20 mouse cellular contexts compared by ENCODE assay signal in the genomic region with DNA sequence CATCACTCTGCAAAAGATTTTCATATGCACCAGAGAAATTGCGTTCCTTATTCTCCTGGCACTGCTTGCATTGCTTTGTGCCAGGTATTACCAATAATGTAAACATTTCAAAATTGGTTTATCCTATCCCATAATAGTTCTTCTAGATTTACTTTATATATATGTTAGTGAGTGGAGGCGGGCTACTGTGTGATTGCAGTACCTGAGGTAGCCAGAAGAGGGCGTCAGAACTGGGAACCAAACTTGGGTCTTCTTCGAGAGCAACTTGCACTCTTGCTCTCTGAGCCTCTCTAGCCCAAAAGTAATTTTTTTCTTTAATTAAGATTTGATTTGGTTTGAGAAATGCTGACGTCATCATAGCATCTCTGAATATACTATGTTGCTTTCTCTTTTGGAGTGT.
DNase-seq lines count a peak whose midpoint lies in the region; ATAC-seq and TF ChIP-seq lines count a peak whose summit lies in the region.
"Had no signal": no experiment of that assay in that cellular context is flagged by ENCODE, and none has a peak within 500 bp of the region (broad histone marks: within the 10 kb centered on the region; RNA-seq: fewer than 3 reads in every experiment).

No protein-coding gene starts in this region.

- ATAC-seq in hindbrain, postnatal 0 days, result no peak
- no peak for ATAC-seq in hindbrain, embryonic 14.5 days (ENCODE audit: low FRiP score)
- ATAC-seq in liver, postnatal 0 days, result no peak
- ATAC-seq: forebrain, embryonic 15.5 days; midbrain, embryonic 16.5 days had no signal

- no peaks in the 10 kb centered on the region for H3K9me3 ChIP-seq in hindbrain, postnatal 0 days (ENCODE audit: low read length)
- no peaks in the 10 kb centered on the region for H3K9me3 ChIP-seq in hindbrain, embryonic 14.5 days (ENCODE audit: control insufficient read depth, low read length)
- H3K9me3 ChIP-seq in liver, postnatal 0 days (ENCODE audit: low read length), result no peaks in the 10 kb centered on the region
- no peaks in the 10 kb centered on the region for H3K9me3 ChIP-seq in E14TG2a.4 (ENCODE audit: low read length)
- H3K9me3 ChIP-seq: forebrain, embryonic 15.5 days; heart, embryonic 13.5 days; kidney, embryonic 15.5 days; stomach, embryonic 15.5 days had no signal

- no peaks in the 10 kb centered on the region for H3K27me3 ChIP-seq in hindbrain, postnatal 0 days (ENCODE audit: insufficient read depth, low read length)
- no peaks in the 10 kb centered on the region for H3K27me3 ChIP-seq in hindbrain, embryonic 14.5 days (ENCODE audit: control insufficient read depth, insufficient read depth, low read length)
- H3K27me3 ChIP-seq in liver, postnatal 0 days (ENCODE audit: insufficient read depth, low read length), result no peaks in the 10 kb centered on the region
- H3K27me3 ChIP-seq in E14TG2a.4 (ENCODE audit: insufficient read depth, low read length), result no peaks in the 10 kb centered on the region
- H3K27me3 ChIP-seq: forebrain, embryonic 15.5 days; heart, embryonic 13.5 days; kidney, embryonic 15.5 days; limb, embryonic 12.5 days; megakaryocyte, embryonic 14.5 days; stomach, embryonic 15.5 days had no signal

- no peak for TF ChIP-seq EP300 in liver, postnatal 0 days (IDR thresholded peaks at IDR 0.05; ENCODE audit: low read depth)

- TF ChIP-seq CTCF in hindbrain, postnatal 0 days (IDR thresholded peaks at IDR 0.05; ENCODE audit: low read depth), result peak; percentile 40
- peak; percentile 45 for TF ChIP-seq CTCF in liver, postnatal 0 days (IDR thresholded peaks at IDR 0.05; ENCODE audit: low read depth)
- peak; percentile 83 for TF ChIP-seq CTCF in E14TG2a.4 (conservative IDR thresholded peaks at IDR 0.05; ENCODE audit: low read length)
- peak; percentile 36; the same call in 1 of the 2 replicates for TF ChIP-seq CTCF in bone marrow macrophage, adult 2 months (IDR thresholded peaks at IDR 0.05; ENCODE audit: low read depth, low read length)

- H3K27ac ChIP-seq in hindbrain, postnatal 0 days, result no peak overlapping the region
- H3K27ac ChIP-seq in hindbrain, embryonic 14.5 days, result no peak overlapping the region
- no peak overlapping the region for H3K27ac ChIP-seq in liver, postnatal 0 days (ENCODE audit: low read depth)
- no peak overlapping the region for H3K27ac ChIP-seq in bone marrow macrophage, adult 2 months (ENCODE audit: insufficient read depth, low read depth, low read length)
- H3K27ac ChIP-seq: forebrain, embryonic 15.5 days; heart, embryonic 13.5 days; kidney, embryonic 15.5 days; limb, embryonic 12.5 days; stomach, embryonic 15.5 days had no signal

- no peak overlapping the region for H3K4me2 ChIP-seq in hindbrain, postnatal 0 days (ENCODE audit: low read depth, low read length)
- H3K4me2 ChIP-seq in hindbrain, embryonic 14.5 days (replicated peaks), result no peak overlapping the region
- no peak overlapping the region for H3K4me2 ChIP-seq in liver, postnatal 0 days (ENCODE audit: low read depth, low read length)
- H3K4me2 ChIP-seq: forebrain, embryonic 15.5 days; heart, embryonic 13.5 days; kidney, embryonic 15.5 days; limb, embryonic 12.5 days; stomach, embryonic 15.5 days had no signal

- WGBS in hindbrain, postnatal 0 days, result 77% methylated on average over 5 of the region's 5 CpGs
- WGBS in hindbrain, embryonic 14.5 days, result 72% methylated on average over 5 of the region's 5 CpGs
- 68% methylated on average over 5 of the region's 5 CpGs for WGBS in liver, postnatal 0 days (ENCODE audit: insufficient replicate concordance)

- no peaks in the 10 kb centered on the region for H3K4me1 ChIP-seq in hindbrain, postnatal 0 days (ENCODE audit: insufficient read depth, low read length)
- no peaks in the 10 kb centered on the region for H3K4me1 ChIP-seq in hindbrain, embryonic 14.5 days (replicated peaks; ENCODE audit: control insufficient read depth, insufficient read depth, low read length)
- no peaks in the 10 kb centered on the region for H3K4me1 ChIP-seq in liver, postnatal 0 days (ENCODE audit: insufficient read depth)
- H3K4me1 ChIP-seq in E14TG2a.4 (replicated peaks; ENCODE audit: low read depth, low read length), result peaks cover 6% of the 10 kb centered on the region; the same call in 1 of the 2 replicates
- no peaks in the 10 kb centered on the region for H3K4me1 ChIP-seq in bone marrow macrophage, adult 2 months (ENCODE audit: control insufficient read depth, insufficient read depth, low read length)
- H3K4me1 ChIP-seq: forebrain, embryonic 15.5 days; megakaryocyte, embryonic 14.5 days; stomach, embryonic 15.5 days had no signal

- H3K9ac ChIP-seq in hindbrain, postnatal 0 days (replicated peaks; ENCODE audit: low read length), result no peak overlapping the region
- H3K9ac ChIP-seq in hindbrain, embryonic 14.5 days, result no peak overlapping the region
- H3K9ac ChIP-seq in liver, postnatal 0 days (replicated peaks), result no peak overlapping the region
- H3K9ac ChIP-seq: forebrain, embryonic 15.5 days; heart, embryonic 13.5 days; kidney, embryonic 15.5 days; limb, embryonic 12.5 days; stomach, embryonic 15.5 days had no signal

- DNase-seq in hindbrain, postnatal 0 days (ENCODE audit: low spot score), result no peak
- no peak for DNase-seq in hindbrain, embryonic 14.5 days (ENCODE audit: low spot score)
- DNase-seq in liver, postnatal 0 days, result no peak
- no peak for DNase-seq in liver
- no peak for DNase-seq in ovary, adult 18-20 months (ENCODE audit: low spot score)
- DNase-seq: adrenal gland, postnatal 10 days; cerebellum, adult 8-10 months; heart, postnatal 4 days; right cerebral cortex, adult 18-20 months; thymus, postnatal 25 days had no signal

- no peak for TF ChIP-seq POLR2A in bone marrow macrophage, adult 2 months (IDR thresholded peaks at IDR 0.05; ENCODE audit: borderline replicate concordance, low read depth, low read length)

- H3K36me3 ChIP-seq in hindbrain, postnatal 0 days (ENCODE audit: insufficient read depth, low read length), result no peaks in the 10 kb centered on the region
- no peaks in the 10 kb centered on the region for H3K36me3 ChIP-seq in hindbrain, embryonic 14.5 days (replicated peaks; ENCODE audit: control insufficient read depth, insufficient read depth)
- no peaks in the 10 kb centered on the region for H3K36me3 ChIP-seq in liver, postnatal 0 days (replicated peaks; ENCODE audit: insufficient read depth, low read length)
- H3K36me3 ChIP-seq in E14TG2a.4 (ENCODE audit: insufficient read depth, low read length), result no peaks in the 10 kb centered on the region
- H3K36me3 ChIP-seq: forebrain, embryonic 15.5 days; heart, embryonic 13.5 days; kidney, embryonic 15.5 days; limb, embryonic 12.5 days; stomach, embryonic 15.5 days had no signal

- H3K4me3 ChIP-seq in hindbrain, postnatal 0 days (ENCODE audit: low read length), result no peak overlapping the region
- H3K4me3 ChIP-seq in hindbrain, embryonic 14.5 days (replicated peaks; ENCODE audit: low read length), result no peak overlapping the region
- H3K4me3 ChIP-seq in liver, postnatal 0 days (ENCODE audit: low read depth, low read length), result no peak overlapping the region
- no peak overlapping the region for H3K4me3 ChIP-seq in E14TG2a.4 (replicated peaks; ENCODE audit: low read length)
- no peak overlapping the region for H3K4me3 ChIP-seq in bone marrow macrophage, adult 2 months (ENCODE audit: insufficient read depth, low read length)
- H3K4me3 ChIP-seq: erythroblast, embryonic 14.5 days; forebrain, embryonic 15.5 days; heart, embryonic 13.5 days; kidney, embryonic 15.5 days; limb, embryonic 12.5 days; megakaryocyte, embryonic 14.5 days; stomach, embryonic 15.5 days had no signal
